Mouse (Mus musculus): Measurements from ENCODE around the gene Cherp.

DNA sequence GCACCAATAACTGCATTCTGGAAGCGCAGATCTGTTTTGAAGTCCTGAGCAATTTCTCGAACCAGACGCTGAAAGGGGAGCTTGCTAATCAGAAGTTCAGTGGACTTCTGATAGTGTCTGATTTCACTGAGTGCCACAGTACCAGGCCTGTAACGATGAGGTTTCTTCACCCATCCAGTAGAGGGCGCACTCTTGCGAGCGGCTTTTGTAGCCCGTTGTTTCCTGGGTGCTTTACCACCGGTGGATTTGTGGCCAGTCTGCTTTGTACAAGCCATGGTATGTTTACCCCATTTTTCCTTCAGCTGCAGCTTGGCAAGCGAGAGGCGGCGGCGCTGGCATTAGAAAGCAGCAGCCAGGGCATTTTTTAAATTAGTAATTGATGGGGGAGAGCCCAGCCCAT is 45.4 kb downstream of the Cherp start:
- TF ChIP-seq CTCF (IDR thresholded peaks at IDR 0.05; ENCODE audit: low read depth) (peak; percentile 93), EP300 (IDR thresholded peaks at IDR 0.05; ENCODE audit: low read depth) (no peak)
